Mouse (Mus musculus): ENCODE measurements around the gene Atp9a.

- TF ChIP-seq CTCF (IDR thresholded peaks at IDR 0.05) (no peak), EP300 (IDR thresholded peaks at IDR 0.05) (no peak)
Observed at GRCm38 (mm10) chr2:168718267-168718666, 23.9 kb downstream of the Atp9a start.
